Mouse (Mus musculus): Measurements from ENCODE around the gene Casp12. TPM values are rescaled to one million over a fixed set of nuclear protein-coding genes. Genes with fewer than 3 reads are reported as not detected.

Casp12 gene
- polyA plus RNA-seq, 3 experiments from 2014 or later = not detected

Other genes starting within 250 kb of the Casp12 start
- 100 to 1,000 TPM; 116 to 152 (median 141) TPM for gene Casp1, start 46.9 kb upstream of the Casp12 start, polyA plus RNA-seq (2017; shearing (Covaris generic))
- 100 to 1,000 TPM in 2 of 3 experiments, 10 to 100 TPM in 1; 91.5 to 199 (median 166) TPM for gene Casp4, start 36.6 kb upstream of the Casp12 start, polyA plus RNA-seq (2017; shearing (Covaris generic))

All from inflammation-experienced regulatory T-cells, adult 6 months (primary cell).